Mouse (Mus musculus) myocyte (in vitro differentiated cells): ENCODE data around the gene Skp2.

Experiments
- MYOD1 ChIP-seq, 3 experiments: IDR thresholded peaks; one replicate each; pipeline ENCODE4 v1.6.1; 2011; ENCODE audit warnings: control low read depth in 2 of 3, low read depth in 2 of 3, mild to moderate bottlenecking in 2 of 3, moderate library complexity in 1 of 3; ENCODE audit not compliant: insufficient read length in 2 of 3, control insufficient read depth in 1 of 3
- POLR2A ChIP-seq: IDR thresholded peaks from one replicate; pipeline ENCODE4 v1.6.1; 2011; ENCODE audit warnings: low read depth, mild to moderate bottlenecking, control low read depth, moderate library complexity; ENCODE audit not compliant: insufficient read length
- TCF12 ChIP-seq: IDR thresholded peaks from one replicate; pipeline ENCODE4 v1.6.1; 2011; ENCODE audit warnings: mild to moderate bottlenecking, control low read depth; ENCODE audit not compliant: poor library complexity, insufficient read depth, severe bottlenecking
- USF1 ChIP-seq: IDR thresholded peaks from one replicate; pipeline ENCODE4 v1.6.1; 2011; ENCODE audit warnings: low read depth, mild to moderate bottlenecking, control low read depth, moderate library complexity

GRCm38 (mm10) chr15:9071556-9072544 is 83.4 kb downstream of the Skp2 start:
- TF ChIP-seq POLR2A (no peak), MYOD1 (IDR thresholded peaks at IDR 0.05; ENCODE audit: control insufficient read depth in 1 of 3, insufficient read length in 2 of 3, low read depth in 2 of 3) (no peak), TCF12 (no peak), USF1 (no peak)
